Mouse (Mus musculus) thymus, postnatal 0 days (tissue): ENCODE results near the gene Gm47289. TPM values are rescaled to one million over a fixed set of nuclear protein-coding genes. Genes with fewer than 3 reads are reported as not detected.

ENCODE experiments used
- DNase-seq: peaks from one replicate; pipeline ENCODE4 v3.0.0-alpha.2; 2015; ENCODE audit warnings: low spot score
- polyA plus RNA-seq: library from polyadenylated mRNA; unstranded; fragments of >200 nt; fragmentation: Nextera tagmentation; extraction: Ambion mirVana; gene quantifications from 2 replicates; pipeline ENCODE4 v1.2.1, GENCODE M21; 2015

Gene Gm47289
- not detected in 2 replicates for polyA plus RNA-seq

DNA sequence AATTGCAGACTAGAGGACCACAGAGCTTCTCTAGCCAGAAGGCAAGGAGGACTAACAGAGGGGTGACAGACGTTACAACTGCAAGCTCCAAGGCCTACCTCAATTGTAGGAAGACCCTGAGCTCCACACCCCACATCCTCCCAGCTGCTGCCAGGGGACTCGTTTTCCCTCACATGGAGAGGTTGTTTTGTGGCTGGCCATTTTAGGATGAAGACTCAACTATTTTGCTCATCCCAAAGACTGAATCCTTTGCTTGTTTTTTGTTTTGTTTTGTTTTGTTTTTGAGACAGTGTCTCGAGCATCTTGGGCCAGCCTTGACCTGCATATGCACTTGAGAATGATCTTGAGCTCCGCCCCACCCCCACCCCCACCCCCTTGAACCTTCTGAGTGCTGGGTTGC is at the start of gene Gm47289:
Gene Gm47289, plus strand, starts transcription at position 301 of the 400 bp plus-strand sequence.
- no peak for DNase-seq

GRCm38 (mm10) chr9:119109685-119110353 is 49.1 kb upstream of the Gm47289 start:
- DNase-seq = no peak

DNA sequence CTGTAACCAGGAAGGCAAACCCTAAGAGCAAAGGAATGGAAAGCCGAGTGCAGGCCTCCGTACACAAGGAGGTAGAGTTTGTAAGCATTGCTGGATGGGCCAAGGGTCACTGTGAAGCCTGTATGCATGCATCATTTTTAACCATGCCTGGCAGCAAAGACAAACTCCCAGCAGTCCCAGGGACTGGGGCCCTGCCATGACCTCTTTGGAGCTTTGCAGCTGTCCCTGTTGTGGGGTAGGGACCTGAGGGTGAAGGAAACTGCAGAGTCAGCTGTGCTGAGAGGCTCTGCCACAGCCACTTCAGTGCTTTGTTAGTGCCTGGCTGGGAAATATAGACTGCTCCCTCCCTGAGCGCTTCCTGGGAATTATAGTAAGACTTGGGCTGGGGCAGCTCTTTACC is 48.3 kb upstream of the Gm47289 start:
- DNase-seq = no peak

DNA sequence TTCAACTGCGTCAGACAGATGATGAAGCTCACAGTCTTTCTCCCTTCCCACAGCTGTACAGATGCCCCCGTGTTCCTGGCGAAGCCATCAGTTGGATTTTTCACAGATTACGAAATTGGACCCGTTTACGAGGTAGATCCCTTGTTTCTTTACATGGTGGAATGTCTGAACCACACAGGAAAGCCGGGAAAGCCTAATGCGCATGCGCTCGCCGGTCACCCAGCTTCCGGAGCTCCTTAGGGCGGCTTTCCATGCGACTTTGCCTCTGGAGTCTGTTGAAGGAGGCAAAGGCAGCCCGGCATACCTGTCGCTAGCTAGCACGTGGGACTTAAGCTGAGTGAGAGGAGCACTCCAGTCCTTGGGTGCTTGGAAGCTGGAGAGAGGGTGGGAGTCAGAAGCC is 44.0 kb upstream of the Gm47289 start:
- DNase-seq = no peak

GRCm38 (mm10) chr9:119119409-119120167 is 39.4 kb upstream of the Gm47289 start:
- DNase-seq = no peak

GRCm38 (mm10) chr9:119120168-119120560 is 38.8 kb upstream of the Gm47289 start:
- DNase-seq = no peak

DNA sequence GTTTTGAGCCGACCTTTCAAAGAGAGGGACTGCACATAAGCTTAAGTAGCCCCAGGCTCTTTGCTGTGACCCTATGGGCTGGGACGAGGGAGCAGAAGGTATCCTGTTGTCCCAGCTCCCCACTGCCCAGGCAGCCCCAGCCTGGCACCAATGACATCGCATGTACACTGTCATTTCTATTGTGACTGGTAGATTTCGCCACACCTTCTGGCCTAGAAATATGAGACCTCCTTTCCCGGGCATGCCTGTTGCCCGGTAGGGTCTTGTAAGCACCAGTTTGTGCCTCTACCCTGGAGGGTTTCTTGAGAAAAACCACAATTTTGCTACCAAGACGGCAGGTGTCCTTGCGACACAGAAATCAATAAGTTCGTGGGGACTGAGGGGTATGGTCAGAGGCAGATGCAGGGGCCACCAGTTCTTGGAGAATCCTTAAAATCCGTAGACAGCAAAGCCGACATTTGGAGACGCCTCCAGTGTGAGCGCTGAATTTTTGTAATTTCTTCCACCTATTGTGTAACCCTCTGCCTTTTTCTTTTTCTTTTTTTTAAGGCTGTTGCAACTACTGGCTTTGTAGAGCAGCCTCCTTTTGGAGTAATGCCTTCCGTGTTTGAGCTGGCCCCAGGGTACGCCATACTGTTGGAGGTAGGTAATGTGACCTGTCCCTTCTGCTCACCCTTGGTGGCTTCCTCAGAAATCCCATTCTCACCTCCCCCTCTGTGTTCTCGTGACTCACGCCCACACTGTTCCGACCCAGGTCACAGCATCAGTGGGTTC is 36.2 kb upstream of the Gm47289 start:
- no peak for DNase-seq

DNA sequence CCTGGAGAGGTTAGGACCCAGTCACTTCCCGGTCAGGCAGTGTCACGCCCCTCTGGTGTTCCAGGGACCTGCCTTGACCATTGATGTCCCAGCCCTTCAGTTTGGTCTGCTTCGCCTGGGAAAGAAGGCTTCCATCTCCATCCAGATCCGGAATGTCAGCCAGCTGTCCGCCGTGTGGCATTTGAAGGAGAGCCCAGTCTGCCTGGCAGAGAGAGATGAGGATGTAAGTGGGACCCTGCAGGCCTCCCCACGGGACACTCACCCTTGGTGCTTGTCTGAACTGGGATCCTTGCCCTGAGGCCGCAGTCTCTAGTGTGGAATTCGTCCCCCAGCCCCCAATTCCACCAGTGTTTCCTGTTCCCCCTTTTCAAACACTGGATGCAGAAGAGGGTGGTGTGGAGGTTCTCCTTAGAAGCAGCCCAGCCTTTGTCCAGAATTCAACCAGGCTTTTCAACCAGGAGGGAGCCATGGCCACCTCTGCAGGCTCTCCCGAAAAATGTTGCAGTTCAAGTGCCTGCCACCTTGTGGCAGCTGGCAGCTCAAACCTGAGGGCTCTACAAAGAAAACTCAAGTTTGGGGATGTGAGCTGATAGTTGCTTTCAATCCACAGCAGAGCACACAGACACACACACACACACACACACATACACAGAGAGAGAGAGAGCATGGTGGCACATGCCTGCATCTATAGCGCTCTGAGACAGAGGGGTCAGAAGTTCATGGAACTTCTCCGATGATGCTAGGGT is 30.4 kb upstream of the Gm47289 start:
- no peak for DNase-seq

- no peak for DNase-seq
Measured at GRCm38 (mm10) chr9:119130692-119131091, 28.3 kb upstream of the Gm47289 start.

- DNase-seq = no peak
Measured at GRCm38 (mm10) chr9:119138836-119139235, 20.1 kb upstream of the Gm47289 start.

DNA sequence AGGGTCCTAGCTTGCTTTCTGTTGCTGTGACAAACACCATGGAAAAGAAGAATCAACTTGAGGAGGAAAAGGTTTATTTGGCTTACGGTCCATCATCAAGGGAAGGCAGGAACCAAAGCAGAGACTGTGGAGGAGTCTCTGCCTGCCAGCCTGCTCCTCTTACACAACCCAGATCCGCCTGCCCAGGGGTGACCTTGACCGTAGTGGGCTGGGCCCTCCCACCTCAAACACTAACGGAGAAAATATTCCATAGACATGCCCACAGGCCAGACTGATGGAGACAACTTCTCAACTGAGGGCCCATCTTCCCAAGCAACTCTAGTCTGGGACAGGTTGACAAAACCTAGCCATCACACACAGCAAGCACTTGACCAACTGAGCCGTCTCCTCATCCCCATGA is 16.9 kb upstream of the Gm47289 start:
- DNase-seq = no peak

DNA sequence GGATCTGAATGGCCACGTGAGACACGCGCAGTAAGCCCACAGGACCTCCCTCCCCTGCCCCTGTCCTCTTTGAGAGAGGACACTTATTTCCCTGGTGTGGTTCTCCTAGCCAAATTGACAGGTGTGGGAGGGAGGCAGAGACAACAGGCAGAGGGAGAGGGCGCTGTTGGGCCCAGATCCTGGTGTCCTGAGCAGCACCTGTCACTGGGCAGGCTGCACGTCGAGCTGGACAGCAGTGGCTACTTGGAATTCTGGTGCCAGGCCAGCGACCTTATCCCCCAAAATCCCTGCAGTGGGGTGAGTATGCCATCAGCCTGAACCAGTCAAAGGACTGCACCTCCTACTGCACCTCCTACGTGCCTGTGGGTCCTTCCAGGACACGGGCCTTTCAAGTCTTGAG is 15.6 kb upstream of the Gm47289 start:
- DNase-seq = no peak

- DNase-seq = no peak
Measured at GRCm38 (mm10) chr9:119144696-119145095, 14.3 kb upstream of the Gm47289 start.

GRCm38 (mm10) chr9:119145137-119145536 is 13.8 kb upstream of the Gm47289 start:
- DNase-seq = no peak

DNA sequence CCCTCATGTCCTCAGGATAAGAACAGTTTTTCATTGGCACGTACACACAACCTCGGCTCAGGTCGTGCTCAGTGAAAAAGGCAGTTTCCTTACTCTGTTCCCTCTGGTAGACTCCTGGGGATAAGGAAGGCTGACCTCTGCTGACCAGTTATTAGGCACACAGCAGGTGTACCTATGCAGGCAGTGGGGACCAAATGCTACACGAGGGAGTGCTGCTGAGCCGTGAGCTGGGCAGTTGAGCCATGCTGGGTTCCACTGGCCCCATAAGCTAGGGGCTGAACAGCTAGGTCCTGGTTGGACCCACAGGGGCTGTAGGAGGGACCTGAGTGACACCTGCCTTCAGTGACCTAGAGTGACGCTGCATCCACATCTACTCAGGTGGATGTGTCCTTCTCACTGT is 13.3 kb upstream of the Gm47289 start:
- no peak for DNase-seq

- DNase-seq = no peak
Measured at GRCm38 (mm10) chr9:119146098-119146770, 12.7 kb upstream of the Gm47289 start.

DNA sequence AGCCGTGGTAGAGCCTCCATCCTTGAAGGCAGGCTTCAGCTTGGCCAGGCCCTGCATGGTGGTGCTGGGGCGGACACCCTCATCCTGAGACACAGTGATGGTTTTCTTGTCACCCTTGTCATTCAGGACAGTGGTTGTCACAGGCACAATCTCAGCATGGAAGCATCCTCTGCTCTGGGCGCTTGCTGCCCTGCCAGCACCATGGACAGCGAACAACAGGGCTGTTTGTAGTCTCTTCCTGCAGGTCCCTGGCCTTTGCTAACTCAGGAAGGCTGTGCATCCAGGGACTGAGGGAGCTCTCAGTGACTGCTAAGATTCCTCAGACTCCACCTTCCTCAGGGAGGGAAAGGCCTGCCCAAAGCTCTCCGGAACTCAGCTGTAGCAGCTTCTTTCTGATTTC is 9.4 kb upstream of the Gm47289 start:
- DNase-seq = peak; percentile 53

DNA sequence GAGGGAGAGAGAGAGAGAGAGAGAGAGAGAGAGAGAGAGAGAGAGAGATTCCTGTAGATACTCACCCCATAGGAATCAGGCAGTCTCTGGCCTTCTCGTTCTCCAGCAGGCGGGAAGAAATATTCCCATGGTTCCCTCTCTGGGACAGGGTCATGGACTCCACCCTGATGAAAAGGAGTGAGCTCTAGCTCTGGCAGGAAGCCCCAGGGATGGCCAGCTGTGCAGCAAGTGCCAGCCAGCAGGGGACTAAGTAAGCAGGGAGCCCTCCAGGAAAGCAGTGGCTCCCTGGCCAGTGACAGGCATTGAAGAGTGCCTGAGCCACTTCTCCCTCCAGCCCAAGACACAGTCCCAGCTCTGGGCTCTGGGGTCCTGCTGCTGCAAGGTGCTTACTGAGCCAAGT is 7.2 kb upstream of the Gm47289 start:
- no peak for DNase-seq

- no peak for DNase-seq
Measured at GRCm38 (mm10) chr9:119155416-119155815, 3.5 kb upstream of the Gm47289 start.

GRCm38 (mm10) chr9:119155826-119156225 is 3.1 kb upstream of the Gm47289 start:
- DNase-seq = no peak
